Mouse (Mus musculus) brown adipose tissue, adult 24 weeks (tissue): ENCODE data around the gene Tagln2. TPM values are rescaled to one million over a fixed set of nuclear protein-coding genes. Genes with fewer than 3 reads are reported as not detected.
A peak's percentile ranks its signal among the peaks of the same experiment; 100 is the strongest.

Experiments
- H3K27ac ChIP-seq: fragments of 200-500 bp; replicated peaks from 2 replicates; pipeline ENCODE4 v1.5.1; 2012; ENCODE audit warnings: low read depth, mild to moderate bottlenecking, low read length
- H3K4me1 ChIP-seq: fragments of 200-500 bp; 2 replicates; pipeline ENCODE4 v1.6.1; 2012; ENCODE audit warnings: low read length, mixed read lengths; ENCODE audit not compliant: control insufficient read depth, insufficient read depth, insufficient read length
- H3K4me3 ChIP-seq: fragments of 200-500 bp; 2 replicates; pipeline ENCODE4 v1.5.1; 2012; ENCODE audit warnings: low read depth, mild to moderate bottlenecking, low read length, moderate library complexity; ENCODE audit not compliant: insufficient read depth
- polyA plus RNA-seq: library from polyadenylated mRNA; stranded (reverse); fragments of >200 nt; gene quantifications from 2 replicates; pipeline ENCODE4 v1.2.4, GENCODE M21; 2012; ENCODE audit not compliant: missing spikeins, insufficient read depth, insufficient read length

The Tagln2 gene
- polyA plus RNA-seq, 1 experiment: 29.3 TPM

DNA sequence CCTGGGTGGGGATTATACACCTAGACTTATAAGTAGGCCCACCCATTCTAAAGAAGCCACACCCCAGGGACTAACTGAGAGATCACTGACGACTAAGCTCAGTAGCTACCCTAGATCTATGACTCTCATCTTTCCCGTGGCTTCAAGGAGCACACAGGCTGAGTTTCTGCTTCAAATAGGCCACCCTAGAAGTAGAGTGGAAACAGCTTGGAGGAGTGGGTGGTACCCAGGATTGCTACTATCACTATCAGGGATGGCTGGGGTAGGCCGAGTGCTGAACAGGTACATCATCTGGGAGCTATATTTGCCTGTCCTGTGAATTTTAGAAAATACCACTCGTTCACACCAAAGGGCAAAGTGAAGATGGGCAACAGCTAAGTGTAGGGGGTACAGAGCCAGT lies 12.0 kb upstream of the Tagln2 start:
- H3K27ac ChIP-seq: no peak overlapping the region
- no peak overlapping the region for H3K4me3 ChIP-seq
- H3K4me1 ChIP-seq: no peaks in the 10 kb centered on the region

DNA sequence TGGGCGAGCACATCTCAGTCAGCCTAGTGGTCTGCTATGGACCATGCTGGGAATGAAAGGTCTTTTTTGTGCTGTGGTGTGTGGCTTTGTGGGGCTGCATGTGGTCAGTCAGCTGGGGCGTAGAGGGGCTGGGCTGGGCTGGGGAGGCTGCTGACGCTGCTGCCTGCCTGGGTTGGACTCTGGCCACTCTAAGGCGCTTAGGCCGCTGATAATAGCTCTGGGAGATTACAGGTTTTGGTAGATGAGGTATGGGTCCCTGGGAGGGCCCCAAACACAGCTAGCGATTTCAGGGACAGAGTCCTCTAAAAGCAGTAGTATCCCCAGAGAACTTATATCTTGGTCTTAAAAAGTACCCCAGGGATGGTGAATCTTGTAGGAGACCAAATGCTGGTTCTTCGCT lies 11.0 kb upstream of the Tagln2 start:
- Histone ChIP-seq H3K27ac (no peak overlapping the region), H3K4me3 (no peak overlapping the region)

DNA sequence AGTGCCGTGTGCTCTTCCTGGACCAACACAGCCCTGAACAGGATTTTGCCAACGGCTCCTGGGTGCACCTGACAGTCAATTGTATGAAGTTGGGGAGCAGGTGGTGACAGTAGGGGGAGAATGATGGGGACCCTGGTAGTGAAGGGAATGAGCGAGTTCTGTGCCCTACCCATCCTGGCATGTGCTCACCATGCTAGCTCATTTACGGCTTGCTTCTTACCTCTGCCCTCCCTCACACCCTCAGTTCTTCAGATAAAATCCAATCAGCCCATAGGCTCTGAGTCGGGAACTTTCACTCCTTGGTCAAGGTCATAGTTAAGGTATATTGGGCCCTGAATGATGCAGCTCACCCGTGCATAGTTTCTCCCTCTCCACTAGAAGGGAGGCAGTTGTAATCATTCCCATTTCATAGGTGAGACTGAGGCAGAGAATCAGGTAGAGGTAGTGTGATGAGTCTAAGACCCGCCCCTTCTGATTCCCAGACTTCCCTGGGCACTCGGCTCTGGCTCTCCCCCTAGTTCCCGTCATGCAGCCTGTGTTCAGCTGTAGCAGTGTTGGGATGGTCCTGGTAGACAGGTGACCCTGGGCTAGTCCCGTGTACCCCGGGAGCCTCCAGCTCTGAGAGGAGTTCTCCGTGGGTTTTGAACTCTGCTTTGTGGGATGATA lies 10.1 kb upstream of the Tagln2 start:
- 0 out of 2 replicates have a peak overlapping the region, but pooled peaks have one; percentile 52 for H3K4me3 ChIP-seq
- H3K4me1 ChIP-seq: no peaks in the 10 kb centered on the region
- no peak overlapping the region for H3K27ac ChIP-seq

More for the DNA sequence above, 11.0 kb upstream of the Tagln2 start:
- no peaks in the 10 kb centered on the region for H3K4me1 ChIP-seq

DNA sequence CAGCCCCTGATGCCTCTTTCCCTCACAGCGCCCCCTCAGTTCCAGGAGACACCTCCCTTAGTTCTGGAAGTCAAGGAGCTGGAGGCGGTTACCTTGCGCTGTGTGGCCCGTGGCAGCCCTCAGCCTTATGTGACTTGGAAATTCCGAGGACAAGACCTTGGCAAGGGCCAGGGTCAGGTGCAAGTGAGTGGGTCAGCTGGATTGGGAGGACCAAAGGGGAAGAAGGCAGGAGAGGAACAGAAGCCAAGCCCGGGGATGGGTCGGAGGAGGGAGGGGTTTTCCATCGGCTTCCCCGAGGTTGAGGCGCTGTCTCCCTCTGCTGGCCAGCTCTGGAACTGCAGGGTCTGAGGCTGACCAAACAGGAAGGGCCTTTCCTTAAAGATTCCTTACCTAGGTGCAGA lies 9.6 kb upstream of the Tagln2 start:
- H3K4me3 ChIP-seq: peak overlapping the region; percentile 52
- no peaks in the 10 kb centered on the region for H3K4me1 ChIP-seq
- H3K27ac ChIP-seq: no peak overlapping the region

DNA sequence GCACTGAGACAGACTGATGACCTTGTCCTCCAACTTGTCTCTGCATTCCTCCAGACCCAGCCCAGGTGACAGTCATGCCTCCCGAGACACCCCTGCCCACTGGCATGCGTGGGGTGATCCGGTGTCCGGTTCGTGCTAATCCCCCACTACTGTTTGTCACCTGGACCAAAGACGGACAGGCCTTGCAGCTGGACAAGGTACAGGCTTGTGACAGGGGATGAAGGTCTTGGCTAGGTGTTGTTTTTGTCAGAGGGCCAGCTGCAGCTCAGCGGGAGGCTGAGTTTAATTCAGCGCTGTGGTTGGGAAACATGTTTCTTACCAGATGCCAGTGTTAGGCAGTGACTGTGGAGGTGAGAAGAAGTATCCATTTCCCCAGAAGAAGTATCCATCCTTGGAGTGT lies 7.8 kb upstream of the Tagln2 start:
- H3K4me3 ChIP-seq: no peak overlapping the region
- no peaks in the 10 kb centered on the region for H3K4me1 ChIP-seq
- no peak overlapping the region for H3K27ac ChIP-seq

DNA sequence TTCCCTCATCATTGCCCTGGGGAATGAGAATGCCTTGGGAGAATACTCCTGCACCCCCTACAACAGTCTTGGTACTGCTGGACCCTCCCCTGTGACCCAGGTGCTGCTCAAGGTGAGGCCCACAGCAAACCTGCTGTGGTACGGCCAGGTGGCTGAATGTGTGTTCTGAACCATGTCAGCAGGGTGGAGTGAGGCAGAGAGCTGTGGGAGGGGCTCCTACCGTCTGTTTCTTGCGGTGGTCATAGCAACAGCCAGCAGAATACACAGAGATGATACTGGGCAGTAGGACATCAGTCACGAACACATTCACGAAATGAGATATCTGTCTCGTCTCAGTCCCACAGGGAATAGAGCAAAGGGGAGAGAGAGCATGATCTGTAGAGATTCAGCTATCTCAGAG lies 6.3 kb upstream of the Tagln2 start:
- Histone ChIP-seq H3K4me1 (no peaks in the 10 kb centered on the region), H3K27ac (no peak overlapping the region), H3K4me3 (no peak overlapping the region)

DNA sequence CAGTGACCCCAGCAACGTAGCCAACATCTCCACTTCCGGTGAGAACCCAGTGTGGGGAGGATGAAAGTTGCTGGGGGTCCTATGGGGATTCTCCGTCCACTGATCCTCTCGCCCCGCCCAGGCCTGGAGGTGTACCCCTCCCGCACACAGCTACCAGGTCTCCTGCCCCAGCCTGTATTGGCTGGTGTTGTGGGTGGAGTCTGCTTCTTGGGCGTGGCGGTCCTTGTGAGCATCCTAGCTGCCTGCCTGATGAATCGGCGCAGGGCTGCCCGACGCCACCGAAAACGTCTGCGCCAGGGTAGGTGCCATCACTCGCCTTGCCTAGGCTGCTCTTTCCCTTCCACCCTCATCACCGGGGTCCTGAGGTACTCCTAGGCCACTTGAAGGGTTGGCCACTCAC lies 3.8 kb upstream of the Tagln2 start:
- H3K27ac ChIP-seq: no peak overlapping the region
- no peaks in the 10 kb centered on the region for H3K4me1 ChIP-seq
- H3K4me3 ChIP-seq: no peak overlapping the region

DNA sequence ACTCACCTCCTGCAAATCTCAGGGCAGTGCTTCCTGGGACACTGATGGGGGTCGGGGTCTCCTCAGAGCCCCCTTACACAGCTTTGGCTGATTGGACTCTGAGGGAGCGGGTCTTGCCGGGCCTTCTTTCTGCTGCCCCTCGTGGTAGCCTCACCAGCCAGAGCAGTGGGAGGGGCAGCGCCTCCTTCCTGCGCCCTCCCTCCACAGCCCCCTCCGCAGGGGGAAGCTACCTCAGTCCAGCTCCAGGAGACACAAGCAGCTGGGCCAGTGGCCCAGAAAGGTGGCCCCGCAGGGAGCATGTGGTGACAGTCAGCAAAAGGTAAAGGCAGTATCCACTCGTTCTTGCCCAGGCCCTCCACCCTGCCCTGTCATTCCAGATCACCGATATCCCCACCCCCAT lies 2.4 kb upstream of the Tagln2 start:
- Histone ChIP-seq H3K27ac (no peak overlapping the region), H3K4me3 (no peak overlapping the region), H3K4me1 (peaks cover 7% of the 10 kb centered on the region; the same call in 1 of the 2 replicates)

DNA sequence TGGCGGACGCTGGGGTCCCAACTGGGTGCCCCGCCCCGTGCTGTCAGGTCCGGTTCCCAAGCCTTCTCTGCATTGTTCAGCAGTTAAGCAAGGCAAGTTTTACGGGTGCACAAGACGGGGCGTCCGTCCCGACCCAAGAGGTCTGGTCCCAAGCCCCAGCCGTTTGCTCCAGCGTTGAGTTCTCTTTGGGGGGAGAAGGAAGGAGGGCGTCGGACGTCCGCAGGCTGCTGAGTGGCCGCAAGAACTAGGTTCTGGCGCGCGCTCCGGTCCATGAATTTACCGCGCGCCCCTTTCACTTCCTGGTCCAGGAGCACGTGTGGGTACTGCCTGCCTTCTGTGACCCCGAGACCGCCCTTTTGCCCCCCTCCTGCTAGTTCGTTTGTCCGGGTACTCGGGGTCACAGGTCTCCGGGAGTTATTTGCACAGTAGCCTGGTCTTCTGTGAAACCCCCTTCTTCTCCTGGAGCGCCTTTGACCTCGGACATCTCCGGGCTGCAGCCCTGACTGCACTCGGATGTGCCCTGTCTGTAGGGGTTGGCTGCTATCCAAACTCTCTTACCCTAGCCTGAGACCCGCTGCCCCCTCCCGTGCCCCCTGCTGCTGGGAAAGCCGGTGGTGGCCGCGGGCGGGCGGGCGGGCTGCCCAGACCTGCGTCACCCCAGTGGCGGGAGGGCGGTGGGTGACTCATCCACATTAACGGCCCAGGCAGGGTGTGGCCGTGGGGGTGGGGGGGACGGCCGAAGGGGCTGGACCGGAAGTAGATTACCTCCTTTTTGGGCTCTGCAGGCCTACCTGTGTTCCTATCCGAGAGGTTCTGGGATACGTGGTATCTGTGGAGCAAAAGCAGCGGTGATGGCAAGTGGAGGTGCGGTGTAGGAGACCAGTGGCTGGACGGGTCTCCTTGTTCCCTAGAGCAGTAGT lies 864 bp downstream of the Tagln2 start:
- Histone ChIP-seq H3K4me3 (peak overlapping the region; percentile 84), H3K4me1 (peaks cover 20% of the 10 kb centered on the region), H3K27ac (peak overlapping the region; percentile 98)

DNA sequence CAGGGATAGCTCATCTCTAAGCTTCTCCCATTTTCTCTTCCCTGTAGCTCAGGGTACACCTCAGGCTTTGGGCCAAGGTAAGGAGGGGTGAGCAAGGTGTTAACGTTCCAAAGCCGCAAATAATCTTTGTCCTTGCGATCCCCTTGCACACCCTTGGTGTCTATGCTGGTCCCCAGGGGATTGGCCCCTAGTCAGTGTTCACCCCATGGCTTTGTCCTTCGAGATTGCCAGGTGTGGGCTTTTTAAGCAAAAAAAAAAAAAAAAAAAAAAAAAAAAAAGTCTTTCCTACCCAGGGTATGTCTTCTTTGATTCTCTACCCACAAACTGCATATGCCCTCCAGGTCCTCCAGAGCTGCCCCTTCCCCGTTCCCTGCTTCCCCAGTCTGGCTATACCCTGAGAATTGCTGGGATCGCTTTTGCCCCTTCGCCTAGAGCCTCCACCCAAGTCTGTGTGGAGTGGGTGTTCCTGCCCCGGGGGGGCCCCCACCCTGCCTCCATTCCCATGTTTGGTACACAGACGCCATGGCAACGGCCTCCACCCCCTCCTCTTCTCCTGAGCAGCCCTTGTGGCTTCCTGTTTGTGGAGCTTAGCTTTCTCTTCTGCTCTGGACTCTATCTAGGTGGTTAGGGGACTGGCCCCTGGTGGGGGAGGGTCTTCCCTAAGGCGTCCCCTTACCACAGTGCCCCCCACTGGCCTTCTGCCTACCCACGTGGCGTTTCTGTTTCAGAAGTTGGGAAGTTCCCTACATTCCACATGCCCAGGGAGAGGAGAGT lies 1.7 kb downstream of the Tagln2 start:
- peaks cover 20% of the 10 kb centered on the region for H3K4me1 ChIP-seq
- peak overlapping the region; percentile 98 for H3K27ac ChIP-seq
- peak overlapping the region; percentile 81 for H3K4me3 ChIP-seq

DNA sequence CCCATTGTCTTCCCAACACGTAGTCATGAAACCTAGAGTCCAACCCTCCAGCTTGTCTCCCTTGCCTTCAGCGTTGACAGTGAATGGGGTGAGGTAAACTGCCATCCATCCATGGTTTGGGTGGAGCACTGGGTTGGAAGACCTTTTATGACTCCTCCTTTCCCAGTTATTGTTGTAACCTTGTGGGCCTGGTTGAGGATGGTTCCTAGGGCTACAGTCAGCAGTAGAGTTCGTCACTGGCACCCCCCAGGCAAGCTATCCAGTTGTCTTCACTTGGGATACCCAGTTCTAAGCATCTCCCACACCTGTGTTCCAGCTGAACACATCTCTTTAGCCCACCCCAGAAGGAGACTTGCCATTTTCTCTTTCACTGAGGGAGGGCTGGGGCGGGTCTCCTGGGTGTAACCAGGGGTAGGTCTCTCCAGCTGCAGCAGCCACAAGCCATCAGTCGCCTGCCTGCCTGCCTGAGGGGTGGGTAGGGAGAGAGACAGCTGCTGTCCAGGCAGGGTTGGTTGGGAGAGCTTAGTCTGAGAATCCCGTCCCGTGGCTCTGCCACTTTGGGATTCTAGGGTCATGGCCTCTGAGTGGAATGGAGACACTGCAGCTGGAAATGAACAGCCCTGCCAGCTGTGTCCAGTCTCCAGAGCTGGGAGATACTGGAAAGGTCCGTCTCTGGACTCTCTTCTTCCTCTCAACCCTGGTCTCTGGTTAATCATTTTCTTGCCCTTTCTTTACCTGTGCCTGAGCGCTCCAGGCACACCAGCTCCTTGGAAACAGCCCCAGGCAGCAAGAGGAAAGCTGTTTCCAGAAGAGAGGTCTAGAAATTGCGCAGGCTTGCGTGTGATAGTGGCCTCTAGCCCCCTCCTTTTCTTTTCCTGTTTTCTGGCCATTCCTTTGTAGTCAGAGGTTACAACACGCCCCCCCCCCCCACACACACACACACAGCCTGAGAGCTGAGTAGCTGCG lies 2.6 kb downstream of the Tagln2 start:
- H3K4me1 ChIP-seq: peaks cover 20% of the 10 kb centered on the region
- peak overlapping the region; percentile 98 for H3K27ac ChIP-seq
- peak overlapping the region; percentile 81 for H3K4me3 ChIP-seq

DNA sequence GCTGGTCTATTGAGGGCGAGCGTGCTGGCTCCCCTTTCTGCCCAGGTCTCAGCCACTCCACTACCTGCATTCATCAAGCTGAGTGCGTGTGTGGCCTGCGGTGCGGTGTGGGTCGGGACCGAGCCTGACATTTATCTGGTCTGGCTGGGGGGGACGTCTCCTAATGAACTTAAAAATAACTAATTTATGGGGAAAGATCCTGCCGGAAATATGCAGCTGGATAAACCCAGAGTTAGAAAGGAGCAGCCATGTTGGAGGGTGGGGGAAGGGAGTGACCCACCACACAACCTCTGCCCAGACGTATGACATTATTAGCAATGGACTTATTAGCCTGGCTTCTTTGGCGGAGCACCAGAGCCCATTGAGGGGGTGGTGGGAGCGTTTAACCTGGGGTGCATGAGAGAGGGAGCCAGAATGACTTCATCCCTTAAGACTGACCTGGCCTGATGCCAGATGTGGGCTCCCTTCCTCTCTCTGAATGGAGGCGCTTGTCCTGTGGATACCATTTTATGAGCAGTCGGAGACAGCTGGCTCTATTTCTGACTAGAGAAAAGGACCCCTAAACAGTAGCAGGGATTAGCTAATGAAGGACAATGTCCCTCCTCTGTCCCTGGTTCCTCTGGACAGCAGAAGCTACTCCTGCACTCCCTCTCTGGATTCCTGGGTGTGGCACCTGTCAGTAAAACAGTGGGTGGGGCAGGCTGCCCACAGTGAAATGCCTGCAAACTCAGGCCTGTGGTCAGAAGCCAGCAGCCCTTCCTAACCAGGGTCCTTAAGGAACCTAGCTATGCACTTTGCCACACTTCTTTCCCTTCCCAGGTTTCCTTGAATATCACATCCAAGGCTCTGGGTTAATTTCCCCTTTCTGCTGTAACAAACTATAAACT lies 3.5 kb downstream of the Tagln2 start:
- peak overlapping the region; percentile 81 for H3K4me3 ChIP-seq
- H3K4me1 ChIP-seq: peaks cover 23% of the 10 kb centered on the region
- H3K27ac ChIP-seq: peak overlapping the region; percentile 98

DNA sequence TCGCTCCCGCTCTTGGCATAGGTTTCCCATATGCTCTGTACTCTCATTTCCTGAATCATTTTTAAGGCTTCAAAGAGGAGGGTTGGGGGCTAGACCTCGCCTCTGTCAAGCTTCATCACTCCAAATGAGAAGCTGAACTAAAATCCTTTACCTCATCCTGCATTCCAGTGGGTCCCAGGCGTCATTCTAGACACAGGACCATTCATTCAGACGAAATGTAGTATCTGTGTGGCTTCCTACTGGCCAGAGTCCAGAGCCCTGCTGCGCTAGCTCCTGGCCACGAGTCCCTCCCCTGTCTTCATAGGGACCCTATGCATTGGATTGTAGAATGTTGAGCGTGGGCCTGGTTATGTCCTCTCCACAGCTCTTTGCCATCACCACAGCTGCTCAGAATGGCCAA lies 4.9 kb downstream of the Tagln2 start:
- peaks cover 25% of the 10 kb centered on the region for H3K4me1 ChIP-seq
- H3K27ac ChIP-seq: no peak overlapping the region
- H3K4me3 ChIP-seq: no peak overlapping the region
